Mouse (Mus musculus) MEL (cell line): ENCODE results near the gene Skida1. TPM values are rescaled to one million over a fixed set of nuclear protein-coding genes. Genes with fewer than 3 reads are reported as not detected.

Experiments
- DNase-seq: peaks from one replicate; pipeline ENCODE4 v3.0.0; 2011; ENCODE audit warnings: low read depth, low spot score
- H3K27ac ChIP-seq: 2 replicates; pipeline ENCODE4 v1.5.1; 2012; ENCODE audit warnings: low read depth, mild to moderate bottlenecking, control low read depth, low read length, moderate library complexity; ENCODE audit not compliant: control insufficient read depth
- H3K27me3 ChIP-seq, 2 experiments: fragments of 150-350 bp in 1 of 2; sonication (generic) in 1 of 2; 2 replicates each; pipeline ENCODE4 v1.6.1; 2012; ENCODE audit warnings: low read length in 2 of 2, mild to moderate bottlenecking in 2 of 2, improper control_type of control experiment in 1 of 2, moderate library complexity in 1 of 2; ENCODE audit not compliant: insufficient read depth in 2 of 2, control insufficient read depth in 1 of 2
- H3K36me3 ChIP-seq, 2 experiments: 2 replicates each; pipeline ENCODE4 v1.6.1; 2012 to 2014; ENCODE audit warnings: low read length in 2 of 2, improper control_type of control experiment in 1 of 2, inconsistent platforms in 1 of 2, mild to moderate bottlenecking in 1 of 2; ENCODE audit not compliant: insufficient read depth in 2 of 2, control insufficient read depth in 1 of 2
- H3K4me1 ChIP-seq, 2 experiments: fragments of 150-350 bp in 1 of 2; sonication (generic) in 1 of 2; 2 replicates each; pipeline ENCODE4 v1.6.1; 2012; ENCODE audit warnings: low read length in 2 of 2, improper control_type of control experiment in 1 of 2, mild to moderate bottlenecking in 1 of 2; ENCODE audit not compliant: insufficient read depth in 2 of 2, control insufficient read depth in 1 of 2
- H3K4me3 ChIP-seq, 2 experiments: fragments of 150-350 bp in 1 of 2; sonication (generic) in 1 of 2; 2 replicates each; pipeline ENCODE4 v1.5.1; 2012; ENCODE audit warnings: low read depth in 2 of 2, low read length in 2 of 2, mild to moderate bottlenecking in 2 of 2, moderate library complexity in 2 of 2, control low read depth in 1 of 2, improper control_type of control experiment in 1 of 2; ENCODE audit not compliant: control insufficient read depth in 1 of 2, insufficient read depth in 1 of 2
- H3K79me2 ChIP-seq: 2 replicates; pipeline ENCODE4 v1.6.1; 2012; ENCODE audit warnings: mild to moderate bottlenecking, low read length, moderate library complexity; ENCODE audit not compliant: control insufficient read depth, poor library complexity, insufficient read depth
- H3K9ac ChIP-seq: 2 replicates; pipeline ENCODE4 v1.6.1; 2012; ENCODE audit warnings: low read depth, mild to moderate bottlenecking, control low read depth, low read length, moderate library complexity; ENCODE audit not compliant: control insufficient read depth, poor library complexity, severe bottlenecking
- H3K9me3 ChIP-seq: fragments of 150-350 bp; sonication (generic); replicated peaks from 2 replicates; pipeline ENCODE4 v1.6.1; 2012; ENCODE audit warnings: mild to moderate bottlenecking, low read length, improper control_type of control experiment, moderate library complexity; ENCODE audit not compliant: insufficient read depth
- CHD1 ChIP-seq: IDR thresholded peaks from 2 replicates; pipeline ENCODE4 v1.6.1; 2012; ENCODE audit warnings: low read depth, mild to moderate bottlenecking, inconsistent platforms, low read length, improper control_type of control experiment
- CHD2 ChIP-seq: IDR thresholded peaks from 2 replicates; pipeline ENCODE4 v1.6.1; 2011; ENCODE audit warnings: low read length, improper control_type of control experiment
- CTCF ChIP-seq, 3 experiments: IDR thresholded peaks in 2 of 3; conservative IDR thresholded peaks in 1 of 3; 2 replicates each; pipeline ENCODE4 v1.5.1; 2011 to 2012; ENCODE audit warnings: low read length in 3 of 3, low read depth in 2 of 3, mild to moderate bottlenecking in 2 of 3, improper control_type of control experiment in 1 of 3, inconsistent platforms in 1 of 3, mixed read lengths in 1 of 3, moderate library complexity in 1 of 3; ENCODE audit not compliant: control insufficient read depth in 1 of 3, insufficient read depth in 1 of 3, poor library complexity in 1 of 3, severe bottlenecking in 1 of 3
- ELF1 ChIP-seq: IDR thresholded peaks from 2 replicates; pipeline ENCODE4 v1.6.1; 2014; ENCODE audit warnings: low read depth, mild to moderate bottlenecking, inconsistent platforms, low read length, improper control_type of control experiment, moderate library complexity
- ETS1 ChIP-seq: IDR thresholded peaks from 2 replicates; pipeline ENCODE4 v1.6.1; 2012; ENCODE audit warnings: low read depth, mild to moderate bottlenecking, inconsistent platforms, low read length, improper control_type of control experiment, moderate library complexity
- GABPA ChIP-seq: IDR thresholded peaks from 2 replicates; pipeline ENCODE4 v1.6.1; 2012; ENCODE audit warnings: low read depth, mild to moderate bottlenecking, inconsistent platforms, low read length, improper control_type of control experiment, moderate library complexity
- GATA1 ChIP-seq: IDR thresholded peaks from 2 replicates; pipeline ENCODE4 v1.6.1; 2011; ENCODE audit warnings: low read depth, low read length, improper control_type of control experiment
- KAT2A ChIP-seq: conservative IDR thresholded peaks from 2 replicates; pipeline ENCODE4 v1.6.1; 2012; ENCODE audit warnings: low read depth, low read length, improper control_type of control experiment, inconsistent platforms
- MAX ChIP-seq: IDR thresholded peaks from 2 replicates; pipeline ENCODE4 v1.6.1; 2011; ENCODE audit warnings: low read length, improper control_type of control experiment
- MAZ ChIP-seq: IDR thresholded peaks from 2 replicates; pipeline ENCODE4 v1.6.1; 2012; ENCODE audit warnings: low read depth, mild to moderate bottlenecking, inconsistent platforms, low read length, improper control_type of control experiment
- MXI1 ChIP-seq: IDR thresholded peaks from 2 replicates; pipeline ENCODE4 v1.6.1; 2011; ENCODE audit warnings: mild to moderate bottlenecking, low read depth, low read length, improper control_type of control experiment
- MYC ChIP-seq: IDR thresholded peaks from 2 replicates; pipeline ENCODE4 v1.6.1; 2011; ENCODE audit warnings: low read depth, mild to moderate bottlenecking, low read length, improper control_type of control experiment, moderate library complexity
- POLR2A ChIP-seq, 2 experiments: IDR thresholded peaks; 2 replicates each; pipeline ENCODE4 v1.6.1; 2011 to 2012; ENCODE audit warnings: low read length in 2 of 2, mild to moderate bottlenecking in 2 of 2, control low read depth in 1 of 2, improper control_type of control experiment in 1 of 2, low read depth in 1 of 2, moderate library complexity in 1 of 2; ENCODE audit not compliant: control insufficient read depth in 1 of 2, insufficient read depth in 1 of 2, poor library complexity in 1 of 2
- POLR2AphosphoS2 ChIP-seq: IDR thresholded peaks from 2 replicates; pipeline ENCODE4 v1.6.1; 2011; ENCODE audit warnings: low read length, improper control_type of control experiment
- RCOR1 ChIP-seq: IDR thresholded peaks from 2 replicates; pipeline ENCODE4 v1.6.1; 2012; ENCODE audit warnings: low read depth, mild to moderate bottlenecking, inconsistent platforms, low read length, improper control_type of control experiment
- SIN3A ChIP-seq: IDR thresholded peaks from 2 replicates; pipeline ENCODE4 v1.6.1; 2012; ENCODE audit warnings: low read length, improper control_type of control experiment, inconsistent platforms
- SMC3 ChIP-seq: IDR thresholded peaks from 2 replicates; pipeline ENCODE4 v1.6.1; 2011; ENCODE audit warnings: low read depth, low read length, improper control_type of control experiment
- TAL1 ChIP-seq: IDR thresholded peaks from 2 replicates; pipeline ENCODE4 v1.6.1; 2012; ENCODE audit warnings: mild to moderate bottlenecking, inconsistent platforms, low read length, moderate library complexity, mixed read lengths
- TBP ChIP-seq: IDR thresholded peaks from 2 replicates; pipeline ENCODE4 v1.8.0; 2011; ENCODE audit warnings: low read depth, low read length, improper control_type of control experiment
- TCF12 ChIP-seq: IDR thresholded peaks from 2 replicates; pipeline ENCODE4 v1.6.1; 2014; ENCODE audit warnings: low read depth, mild to moderate bottlenecking, inconsistent platforms, low read length, improper control_type of control experiment, moderate library complexity
- UBTF ChIP-seq: IDR thresholded peaks from 2 replicates; pipeline ENCODE4 v1.6.1; 2012; ENCODE audit warnings: low read depth, mild to moderate bottlenecking, inconsistent platforms, low read length, improper control_type of control experiment, moderate library complexity, borderline replicate concordance; ENCODE audit not compliant: insufficient read depth
- USF2 ChIP-seq, 2 experiments: IDR thresholded peaks; 2 replicates each; pipeline ENCODE4 v1.6.1; 2011 to 2012; ENCODE audit warnings: improper control_type of control experiment in 2 of 2, low read length in 2 of 2, borderline replicate concordance in 1 of 2, inconsistent platforms in 1 of 2, low read depth in 1 of 2, mild to moderate bottlenecking in 1 of 2; ENCODE audit not compliant: insufficient read depth in 1 of 2
- ZC3H11A ChIP-seq: IDR thresholded peaks from 2 replicates; pipeline ENCODE4 v1.6.1; 2012; ENCODE audit warnings: low read depth, mild to moderate bottlenecking, inconsistent platforms, low read length, improper control_type of control experiment
- ZKSCAN1 ChIP-seq: IDR thresholded peaks from 2 replicates; pipeline ENCODE4 v1.6.1; 2012; ENCODE audit warnings: low read depth, mild to moderate bottlenecking, inconsistent platforms, low read length, improper control_type of control experiment, moderate library complexity
- ZMIZ1 ChIP-seq: IDR thresholded peaks from 2 replicates; pipeline ENCODE4 v1.6.1; 2012; ENCODE audit warnings: low read depth, mild to moderate bottlenecking, inconsistent platforms, low read length, improper control_type of control experiment, moderate library complexity
- ZNF384 ChIP-seq: IDR thresholded peaks from 2 replicates; pipeline ENCODE4 v1.6.1; 2012; ENCODE audit warnings: low read depth, mild to moderate bottlenecking, inconsistent platforms, low read length, improper control_type of control experiment
- polyA plus RNA-seq, 2 experiments: library from polyadenylated mRNA; stranded (reverse) in 1 of 2; unstranded in 1 of 2; fragments of >175 nt in 1 of 2; fragments of >200 nt in 1 of 2; gene quantifications; 2 replicates each; pipeline versions ENCODE4 v1.2.1 to v1.2.4; 2012; ENCODE audit warnings: low replicate concordance in 2 of 2, low read depth in 1 of 2; ENCODE audit not compliant: insufficient read length in 2 of 2, insufficient read depth in 1 of 2, missing spikeins in 1 of 2
- total RNA-seq: library from RNA; depleted of rRNA; stranded (reverse); fragments of 300-350 nt; gene quantifications from 2 replicates; pipeline ENCODE4 v1.2.3, GENCODE M21; 2012

Gene Skida1
- total and polyA plus RNA-seq, 3 experiments, result 0.12 to 0.88 TPM; not detected in 1

DNA sequence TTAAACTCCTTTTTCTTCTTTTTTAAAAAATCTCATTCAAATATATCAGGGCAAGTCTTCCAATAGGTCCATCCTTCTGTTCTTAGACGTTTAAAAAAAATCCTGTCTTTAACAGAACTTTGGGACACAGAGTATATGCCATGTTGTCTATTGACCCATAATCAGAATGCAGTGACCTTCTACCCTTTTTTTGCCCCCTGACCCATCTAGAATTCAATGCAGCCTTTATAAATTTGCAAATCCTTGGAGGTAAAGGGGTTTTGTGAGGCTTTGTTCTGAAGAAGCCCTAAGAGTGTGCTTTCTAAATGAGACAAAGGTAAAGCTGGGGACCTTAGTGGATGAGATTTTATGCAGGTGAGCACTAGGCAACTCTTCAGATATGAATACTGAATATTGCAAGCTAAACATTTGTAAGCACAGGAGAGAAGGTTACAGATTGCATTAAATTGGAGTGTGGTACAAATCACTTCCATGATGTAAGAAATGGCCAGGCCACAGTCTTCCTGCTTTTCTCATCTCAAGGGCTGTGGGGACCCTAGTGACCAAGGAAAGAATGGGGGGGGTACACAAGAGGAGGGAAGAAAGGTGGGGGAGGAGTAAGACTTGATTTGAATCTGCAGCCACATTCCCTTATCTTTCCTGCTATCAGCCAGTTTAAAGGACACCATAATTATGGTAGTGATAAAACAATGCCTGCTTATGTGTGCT is 4.5 kb upstream of the Skida1 start:
- TF ChIP-seq ETS1 (no peak), ZC3H11A (no peak), UBTF (no peak), CHD2 (no peak), POLR2AphosphoS2 (no peak), TBP (no peak), GABPA (no peak), TCF12 (no peak), SMC3 (no peak), CTCF (IDR thresholded peaks at IDR 0.05 in 2 of 3, conservative IDR thresholded peaks at IDR 0.05 in 1 of 3; ENCODE audit: control insufficient read depth in 1 of 3, insufficient read depth in 1 of 3, low read depth in 2 of 3, low read length in 3 of 3, poor library complexity in 1 of 3, severe bottlenecking in 1 of 3) (no peak), MXI1 (no peak), MAX (no peak), USF2 (IDR thresholded peaks at IDR 0.05; ENCODE audit: borderline replicate concordance in 1 of 2, insufficient read depth in 1 of 2, low read depth in 1 of 2, low read length in 2 of 2) (no peak), TAL1 (no peak), GATA1 (no peak), RCOR1 (no peak), ZKSCAN1 (no peak)
- peaks cover 2% of the 10 kb centered on the region in 2 experiments; a peak in 1 of 4 replicates for H3K27me3 ChIP-seq
- no peak for DNase-seq
- H3K9ac ChIP-seq, result no peak overlapping the region
- H3K79me2 ChIP-seq, result peaks cover 16% of the 10 kb centered on the region; the same call in 1 of the 2 replicates
- peaks cover 0 to 6% of the 10 kb centered on the region in 2 experiments; a peak in 2 of 4 replicates for H3K36me3 ChIP-seq
- no peak overlapping the region for H3K27ac ChIP-seq
- no peaks in the 10 kb centered on the region for H3K9me3 ChIP-seq
- no peak overlapping the region for H3K4me3 ChIP-seq
- H3K4me1 ChIP-seq, result peaks cover 2 to 11% of the 10 kb centered on the region in 2 experiments; a peak in 3 of 4 replicates

DNA sequence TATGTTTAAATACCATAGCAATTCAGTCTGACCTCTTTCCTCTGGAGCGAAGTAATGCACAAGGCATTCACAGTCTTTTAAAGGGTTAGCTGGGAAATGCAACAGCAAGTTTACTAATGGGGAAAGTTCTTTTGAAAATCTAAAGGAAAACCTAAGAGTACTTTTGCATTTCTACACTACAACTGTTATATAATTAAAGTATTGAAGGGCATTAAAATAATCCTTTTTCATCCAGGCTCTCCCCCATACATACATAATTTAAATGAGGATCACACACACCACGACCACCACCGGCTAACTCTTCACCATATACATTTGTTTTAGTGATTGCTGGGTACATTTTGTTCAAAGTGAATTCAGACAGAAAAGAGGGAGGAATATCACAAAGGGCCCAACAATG is 3.7 kb upstream of the Skida1 start:
- H3K9ac ChIP-seq, result no peak overlapping the region
- peaks cover 14% of the 10 kb centered on the region; the same call in 1 of the 2 replicates for H3K79me2 ChIP-seq
- H3K36me3 ChIP-seq, result peaks cover 0 to 5% of the 10 kb centered on the region in 2 experiments; a peak in 1 of 4 replicates
- TF ChIP-seq USF2 (IDR thresholded peaks at IDR 0.05; ENCODE audit: borderline replicate concordance in 1 of 2, insufficient read depth in 1 of 2, low read depth in 1 of 2, low read length in 2 of 2), result no peak
- no peak for TF ChIP-seq GATA1
- TF ChIP-seq MAX, result no peak
- no peak for TF ChIP-seq MYC
- TF ChIP-seq ZMIZ1, result no peak
- no peak for TF ChIP-seq KAT2A
- no peak for TF ChIP-seq RCOR1
- TF ChIP-seq TCF12, result no peak
- no peak for TF ChIP-seq MAZ
- TF ChIP-seq SMC3, result no peak
- TF ChIP-seq ZNF384, result no peak
- TF ChIP-seq CHD1, result no peak
- no peak for TF ChIP-seq MXI1
- TF ChIP-seq POLR2A (IDR thresholded peaks at IDR 0.05; ENCODE audit: control insufficient read depth in 1 of 2, insufficient read depth in 1 of 2, low read depth in 1 of 2, low read length in 2 of 2, poor library complexity in 1 of 2), result no peak
- no peak for TF ChIP-seq ELF1
- no peak for TF ChIP-seq SIN3A
- no peak for TF ChIP-seq ETS1
- no peaks in the 10 kb centered on the region for H3K9me3 ChIP-seq
- H3K4me3 ChIP-seq, result no peak overlapping the region
- H3K27ac ChIP-seq, result no peak overlapping the region
- peaks cover 2% of the 10 kb centered on the region in 2 experiments; a peak in 1 of 4 replicates for H3K27me3 ChIP-seq
- no peak for DNase-seq
- H3K4me1 ChIP-seq, result peaks cover 0 to 9% of the 10 kb centered on the region in 2 experiments; a peak in 1 of 4 replicates
